Mouse (Mus musculus): ENCODE measurements around the gene Gsdma3.

GRCm38 (mm10) chr11:98628706-98629105 lies 2.5 kb downstream of the Gsdma3 start:
- TF ChIP-seq GATA1 (IDR thresholded peaks at IDR 0.05; ENCODE audit: low read depth, low read length) (no peak), POLR2A (IDR thresholded peaks at IDR 0.05; ENCODE audit: control insufficient read depth in 1 of 2, insufficient read depth in 1 of 2, low read depth in 1 of 2, low read length in 2 of 2, poor library complexity in 1 of 2) (no peak), ZC3H11A (IDR thresholded peaks at IDR 0.05; ENCODE audit: low read depth, low read length) (no peak), CTCF (IDR thresholded peaks at IDR 0.05 in 2 of 3, conservative IDR thresholded peaks at IDR 0.05 in 1 of 3; ENCODE audit: control insufficient read depth in 1 of 3, insufficient read depth in 1 of 3, low read depth in 2 of 3, low read length in 3 of 3, poor library complexity in 1 of 3, severe bottlenecking in 1 of 3) (no peak), UBTF (IDR thresholded peaks at IDR 0.05; ENCODE audit: borderline replicate concordance, insufficient read depth, low read depth, low read length) (no peak), RCOR1 (IDR thresholded peaks at IDR 0.05; ENCODE audit: low read depth, low read length) (no peak), POLR2AphosphoS2 (IDR thresholded peaks at IDR 0.05; ENCODE audit: low read length) (no peak), HCFC1 (IDR thresholded peaks at IDR 0.05; ENCODE audit: low read depth, low read length) (no peak), NELFE (IDR thresholded peaks at IDR 0.05; ENCODE audit: low read depth, low read length) (no peak), USF1 (IDR thresholded peaks at IDR 0.05; ENCODE audit: low read depth, low read length) (no peak), EP300 (IDR thresholded peaks at IDR 0.05; ENCODE audit: low read depth in 1 of 2, low read length in 2 of 2) (no peak), SMC3 (IDR thresholded peaks at IDR 0.05; ENCODE audit: low read depth, low read length) (no peak), ZMIZ1 (IDR thresholded peaks at IDR 0.05; ENCODE audit: low read depth, low read length) (no peak), ETS1 (IDR thresholded peaks at IDR 0.05; ENCODE audit: low read depth, low read length) (no peak)

All from MEL (cell line).